Mouse (Mus musculus) hindbrain, postnatal 0 days (tissue): ENCODE data around the gene Cfap65. TPM values are rescaled to one million over a fixed set of nuclear protein-coding genes. Genes with fewer than 3 reads are reported as not detected.

ENCODE experiments used
- ATAC-seq: fragments of 200-750 bp; cut with Nextera tagmentation; 2 replicates; pipeline ENCODE4 v1.8.0; 2017; ENCODE audit warnings: mild to moderate bottlenecking, moderate TSS enrichment, moderate library complexity
- DNase-seq: peaks from one replicate; pipeline ENCODE4 v3.0.0-alpha.2; 2015; ENCODE audit warnings: low spot score
- H3K27ac ChIP-seq: fragments of 300-500 bp; sonication (generic); 2 replicates; pipeline ENCODE4 v1.5.1; 2014; ENCODE audit warnings: mild to moderate bottlenecking
- H3K27me3 ChIP-seq: fragments of 300-500 bp; sonication (generic); 2 replicates; pipeline ENCODE4 v1.6.1; 2014; ENCODE audit warnings: low read length, mixed read lengths; ENCODE audit not compliant: insufficient read depth
- H3K36me3 ChIP-seq: fragments of 300-500 bp; sonication (generic); 2 replicates; pipeline ENCODE4 v1.6.1; 2014; ENCODE audit warnings: low read length, mixed read lengths; ENCODE audit not compliant: insufficient read depth
- H3K4me1 ChIP-seq: fragments of 300-500 bp; sonication (generic); 2 replicates; pipeline ENCODE4 v1.6.1; 2014; ENCODE audit warnings: antibody characterized with exemption, low read length, mixed read lengths; ENCODE audit not compliant: insufficient read depth
- H3K4me2 ChIP-seq: fragments of 300-500 bp; sonication (generic); 2 replicates; pipeline ENCODE4 v1.6.1; 2014; ENCODE audit warnings: low read depth, mild to moderate bottlenecking, low read length, moderate library complexity, mixed read lengths
- H3K4me3 ChIP-seq: fragments of 300-500 bp; sonication (generic); 2 replicates; pipeline ENCODE4 v1.5.1; 2014; ENCODE audit warnings: low read length
- H3K9ac ChIP-seq: fragments of 300-500 bp; sonication (generic); replicated peaks from 2 replicates; pipeline ENCODE4 v1.6.1; 2014; ENCODE audit warnings: mild to moderate bottlenecking, low read length, moderate library complexity, mixed read lengths
- H3K9me3 ChIP-seq: fragments of 300-500 bp; sonication (generic); 2 replicates; pipeline ENCODE4 v1.6.1; 2016; ENCODE audit warnings: low read length, mixed read lengths
- CTCF ChIP-seq: IDR thresholded peaks from 2 replicates; pipeline ENCODE4 v1.5.1; 2016; ENCODE audit warnings: antibody characterized with exemption, control low read depth, low read depth
- WGBS: fragments of 180-500 bp; shearing (Covaris S2); extraction: QIAGEN DNeasy Blood & Tissue Kit; methylation state at CpG from one replicate; pipeline ENCODE4 v1.1.7; 2014; 5-methylcytosine and 5-hydroxymethylcytosine counted together
- polyA plus RNA-seq: library from polyadenylated mRNA; unstranded; fragments of >200 nt; fragmentation: Nextera tagmentation; extraction: Ambion mirVana; gene quantifications from 2 replicates; pipeline ENCODE4 v1.2.1, GENCODE M21; 2015
- total RNA-seq: library from RNA; depleted of rRNA; stranded (reverse); fragments of >200 nt; gene quantifications from 2 replicates; pipeline ENCODE4 v1.2.3, GENCODE M21; 2014; rRNA removed

Cfap65 gene
- total RNA-seq (2.7 and 4.7 TPM in 2 replicates), polyA plus RNA-seq (1.1 and 1.3 TPM in 2 replicates)

- no peak within 1 kb of the TSS for H3K9ac ChIP-seq
- H3K27me3 ChIP-seq = peaks cover 10% of the 10 kb centered on the region
- no peaks in the 10 kb centered on the region for H3K36me3 ChIP-seq
- WGBS = under 1% methylated on average over 18 of the region's 18 CpGs
- H3K4me1 ChIP-seq = no peaks in the 10 kb centered on the region
- DNase-seq = peak; percentile 85
- H3K4me3 ChIP-seq = peak within 1 kb of the TSS; percentile 36
- H3K9me3 ChIP-seq = no peaks in the 10 kb centered on the region
- H3K27ac ChIP-seq = no peak within 1 kb of the TSS
- H3K4me2 ChIP-seq = peak within 1 kb of the TSS; percentile 64
- peak; percentile 72; the same call in 1 of the 2 replicates for ATAC-seq
- TF ChIP-seq CTCF = no peak
Measured at GRCm38 (mm10) chr1:74935402-74935801, at the start of gene Cfap65. TSS of gene Cfap65 (minus strand) at chr1:74935599.

DNA sequence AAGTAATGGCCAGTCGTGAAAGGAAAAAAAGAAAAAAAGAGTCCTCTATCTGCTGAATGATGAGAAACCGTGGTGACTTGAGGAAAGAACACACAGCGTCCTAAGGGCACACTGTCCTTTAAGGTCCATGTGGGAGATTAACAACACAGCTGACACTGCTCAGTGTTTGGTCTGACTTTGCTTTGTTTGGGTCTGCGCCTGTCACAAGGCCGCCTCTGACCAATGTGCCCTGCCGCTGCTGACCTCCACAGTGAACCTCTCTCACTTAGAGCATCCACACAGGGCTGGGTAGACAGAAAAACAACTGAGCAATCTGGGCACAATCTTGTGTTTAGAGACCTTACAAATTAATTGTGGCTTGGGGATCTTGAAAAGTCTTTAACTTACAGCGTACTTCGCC is 41.6 kb upstream of the Cfap65 start:
- 83% methylated on average over 8 of the region's 8 CpGs for WGBS
- no peak for DNase-seq
- TF ChIP-seq CTCF = no peak
- Histone ChIP-seq H3K27ac (no peak overlapping the region), H3K4me3 (no peak overlapping the region), H3K36me3 (no peaks in the 10 kb centered on the region), H3K4me1 (no peaks in the 10 kb centered on the region), H3K9me3 (no peaks in the 10 kb centered on the region), H3K9ac (no peak overlapping the region), H3K4me2 (no peak overlapping the region), H3K27me3 (no peaks in the 10 kb centered on the region)
- no peak for ATAC-seq

- H3K4me3 ChIP-seq = no peak overlapping the region
- no peak for TF ChIP-seq CTCF
- H3K27ac ChIP-seq = no peak overlapping the region
- no peak for DNase-seq
- no peaks in the 10 kb centered on the region for H3K36me3 ChIP-seq
- no peak overlapping the region for H3K4me2 ChIP-seq
- ATAC-seq = no peak
- H3K9me3 ChIP-seq = no peaks in the 10 kb centered on the region
- no peaks in the 10 kb centered on the region for H3K4me1 ChIP-seq
- 94% methylated on average over 1 of the region's 1 CpGs for WGBS
- no peak overlapping the region for H3K9ac ChIP-seq
- no peaks in the 10 kb centered on the region for H3K27me3 ChIP-seq
Measured at GRCm38 (mm10) chr1:74975936-74976335, 40.5 kb upstream of the Cfap65 start.

GRCm38 (mm10) chr1:74973590-74973989 is 38.2 kb upstream of the Cfap65 start:
- no peak overlapping the region for H3K27ac ChIP-seq
- H3K36me3 ChIP-seq = no peaks in the 10 kb centered on the region
- no peaks in the 10 kb centered on the region for H3K27me3 ChIP-seq
- H3K4me2 ChIP-seq = no peak overlapping the region
- ATAC-seq (no peak), DNase-seq (no peak)
- no peak for TF ChIP-seq CTCF
- no peaks in the 10 kb centered on the region for H3K4me1 ChIP-seq
- H3K9ac ChIP-seq = no peak overlapping the region
- WGBS = 83% methylated on average over 6 of the region's 6 CpGs
- no peak overlapping the region for H3K4me3 ChIP-seq
- no peaks in the 10 kb centered on the region for H3K9me3 ChIP-seq

DNA sequence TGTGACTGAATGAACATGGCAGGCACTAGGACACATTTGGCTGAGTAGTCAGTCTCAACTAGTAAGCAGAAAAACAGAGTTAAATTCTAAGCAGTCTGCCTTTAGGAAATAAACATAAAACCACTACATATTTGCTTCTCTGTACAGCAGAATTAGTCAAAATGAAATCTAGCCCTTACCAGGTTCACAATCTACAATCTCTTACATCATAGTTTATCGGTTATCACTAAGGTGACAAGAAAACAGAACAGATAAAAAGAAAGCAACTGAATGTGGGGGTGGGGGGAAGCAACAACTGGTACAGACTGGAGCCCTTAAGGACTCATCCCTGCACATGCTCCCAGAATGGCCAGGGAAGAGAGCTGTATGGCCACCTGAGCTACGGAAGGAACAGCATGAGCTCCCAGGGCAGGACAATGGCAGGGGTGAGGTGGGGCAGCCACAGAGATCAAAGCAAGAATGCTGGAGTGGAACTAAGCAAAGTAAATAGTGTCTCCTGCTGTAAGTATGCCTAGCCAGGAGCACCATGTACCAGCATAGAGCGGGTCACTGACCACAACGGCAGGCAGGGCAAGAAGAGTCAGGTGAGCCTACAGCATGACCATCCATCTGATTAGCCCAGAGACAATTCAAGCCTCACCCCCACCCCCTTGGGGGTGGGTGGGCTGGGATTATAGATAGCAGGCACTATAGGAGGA is 36.1 kb upstream of the Cfap65 start:
- H3K27ac ChIP-seq = no peak overlapping the region
- ATAC-seq (no peak), DNase-seq (no peak)
- H3K36me3 ChIP-seq = no peaks in the 10 kb centered on the region
- 56% methylated on average over 4 of the region's 4 CpGs for WGBS
- H3K9ac ChIP-seq = no peak overlapping the region
- no peak overlapping the region for H3K4me2 ChIP-seq
- no peak overlapping the region for H3K4me3 ChIP-seq
- H3K9me3 ChIP-seq = no peaks in the 10 kb centered on the region
- TF ChIP-seq CTCF = no peak
- no peaks in the 10 kb centered on the region for H3K4me1 ChIP-seq
- no peaks in the 10 kb centered on the region for H3K27me3 ChIP-seq

- Histone ChIP-seq H3K9ac (no peak overlapping the region), H3K4me3 (no peak overlapping the region), H3K36me3 (no peaks in the 10 kb centered on the region), H3K4me2 (no peak overlapping the region), H3K27me3 (no peaks in the 10 kb centered on the region), H3K4me1 (peaks cover 4% of the 10 kb centered on the region; the same call in 1 of the 2 replicates), H3K9me3 (no peaks in the 10 kb centered on the region), H3K27ac (no peak overlapping the region)
- no peak for TF ChIP-seq CTCF
- WGBS = 77% methylated on average over 8 of the region's 8 CpGs
- DNase-seq (no peak), ATAC-seq (no peak)
Measured at GRCm38 (mm10) chr1:74967962-74968580, 32.7 kb upstream of the Cfap65 start.
